Mouse (Mus musculus) ovary, postnatal 36 days (tissue): ENCODE measurements at regions not wholly inside any gene's neighbourhood (a gene's known extent, or its start where the extent isn't known, plus 50 kb on each side); places are given as distances from the start of the nearest gene placed in this dataset.

ENCODE experiments used
- DNase-seq: peaks from one replicate; pipeline ENCODE4 v3.0.0; 2022; ENCODE audit warnings: low spot score, mixed read lengths

- no peak for DNase-seq
Measured at GRCm38 (mm10) chr7:136530006-136530785, 364.2 kb upstream of the Mgmt start.

- DNase-seq, result no peak
Measured at GRCm38 (mm10) chr7:136531301-136531700, 363.1 kb upstream of the Mgmt start.

- no peak for DNase-seq
Measured at GRCm38 (mm10) chr7:136541876-136542655, 352.3 kb upstream of the Mgmt start.

GRCm38 (mm10) chr7:136542896-136543295 is 351.5 kb upstream of the Mgmt start:
- no peak for DNase-seq

GRCm38 (mm10) chr7:136547837-136548236 is 346.6 kb upstream of the Mgmt start:
- DNase-seq, result no peak

- no peak for DNase-seq
Measured at GRCm38 (mm10) chr7:136556436-136556835, 338.0 kb upstream of the Mgmt start.

GRCm38 (mm10) chr7:136559536-136559935 is 334.9 kb upstream of the Mgmt start:
- no peak for DNase-seq

GRCm38 (mm10) chr7:136570911-136571310 is 323.5 kb upstream of the Mgmt start:
- no peak for DNase-seq

- no peak for DNase-seq
Measured at GRCm38 (mm10) chr7:136581896-136582295, 312.5 kb upstream of the Mgmt start.

- no peak for DNase-seq
Measured at GRCm38 (mm10) chr7:136584361-136584760, 310.1 kb upstream of the Mgmt start.

- no peak for DNase-seq
Measured at GRCm38 (mm10) chr7:136588491-136588890, 305.9 kb upstream of the Mgmt start.

- no peak for DNase-seq
Measured at GRCm38 (mm10) chr7:136590947-136591346, 303.5 kb upstream of the Mgmt start.

- DNase-seq, result no peak
Measured at GRCm38 (mm10) chr7:136607278-136608120, 286.9 kb upstream of the Mgmt start.

- no peak for DNase-seq
Measured at GRCm38 (mm10) chr7:136613496-136613895, 280.9 kb upstream of the Mgmt start.

- no peak for DNase-seq
Measured at GRCm38 (mm10) chr7:136624496-136624895, 269.9 kb upstream of the Mgmt start.

GRCm38 (mm10) chr7:136631089-136631488 is 263.3 kb upstream of the Mgmt start:
- peak; percentile 20 for DNase-seq

- DNase-seq, result no peak
Measured at GRCm38 (mm10) chr7:136640160-136640559, 254.3 kb upstream of the Mgmt start.

GRCm38 (mm10) chr7:136640771-136641170 is 253.6 kb upstream of the Mgmt start:
- DNase-seq, result no peak

- no peak for DNase-seq
Measured at GRCm38 (mm10) chr7:136649796-136650195, 244.6 kb upstream of the Mgmt start.

GRCm38 (mm10) chr7:136659930-136660329 is 234.5 kb upstream of the Mgmt start:
- DNase-seq, result no peak

GRCm38 (mm10) chr7:136660401-136660800 is 234.0 kb upstream of the Mgmt start:
- no peak for DNase-seq

- DNase-seq, result no peak
Measured at GRCm38 (mm10) chr7:136664424-136665082, 229.9 kb upstream of the Mgmt start.
